Mouse (Mus musculus): ENCODE results near the gene Zfp839.

DNA sequence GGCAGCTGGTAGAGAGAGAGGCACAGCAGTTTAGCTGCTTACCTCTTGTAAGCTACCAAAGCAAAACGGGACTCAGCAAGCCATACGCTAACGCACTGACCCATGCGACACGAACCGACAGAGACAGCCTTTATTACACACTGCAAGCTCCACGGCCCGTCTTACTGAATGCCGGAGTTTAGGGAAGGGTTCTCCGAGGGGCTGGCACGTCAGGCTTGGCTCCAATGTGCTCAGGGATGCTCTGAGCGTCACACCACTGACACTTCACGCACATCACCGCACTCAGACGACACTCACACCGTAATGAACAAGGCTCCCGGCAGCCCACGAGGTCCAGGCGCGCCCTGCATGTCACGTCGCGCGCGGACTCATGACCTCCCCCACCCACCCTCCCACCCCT is 38.6 kb downstream of the Zfp839 start:
- TF ChIP-seq CTCF (conservative IDR thresholded peaks at IDR 0.05; ENCODE audit: low read length) = no peak
- no peak for TF ChIP-seq POU5F1 (IDR thresholded peaks at IDR 0.05; ENCODE audit: borderline replicate concordance, low read length)

Data from E14TG2a.4 (cell line).